Mouse (Mus musculus) lung, postnatal 0 days (tissue): ENCODE data around the gene Atxn3. TPM values are rescaled to one million over a fixed set of nuclear protein-coding genes. Genes with fewer than 3 reads are reported as not detected.

Source experiments
- ATAC-seq: fragments of 200-750 bp; cut with Nextera tagmentation; 2 replicates; pipeline ENCODE4 v1.8.0; 2017; ENCODE audit warnings: moderate library complexity
- DNase-seq: peaks from one replicate; pipeline ENCODE4 v3.0.0-alpha.2; 2016; ENCODE audit warnings: low spot score
- H3K27ac ChIP-seq: fragments of 300-500 bp; sonication (generic); 2 replicates; pipeline ENCODE4 v1.5.1; 2014; ENCODE audit warnings: antibody characterized with exemption, mild to moderate bottlenecking, low read length, mixed read lengths
- H3K27me3 ChIP-seq: fragments of 300-500 bp; sonication (generic); replicated peaks from 2 replicates; pipeline ENCODE4 v1.6.1; 2014; ENCODE audit warnings: low read length, mixed read lengths; ENCODE audit not compliant: insufficient read depth
- H3K36me3 ChIP-seq: fragments of 300-500 bp; sonication (generic); 2 replicates; pipeline ENCODE4 v1.6.1; 2014; ENCODE audit warnings: low read length, mixed read lengths; ENCODE audit not compliant: insufficient read depth
- H3K4me1 ChIP-seq: fragments of 300-500 bp; sonication (generic); 2 replicates; pipeline ENCODE4 v1.6.1; 2014; ENCODE audit warnings: antibody characterized with exemption, low read depth, low read length, mixed read lengths; ENCODE audit not compliant: insufficient read depth
- H3K4me2 ChIP-seq: fragments of 300-500 bp; sonication (generic); replicated peaks from 2 replicates; pipeline ENCODE4 v1.6.1; 2014; ENCODE audit warnings: low read depth, mild to moderate bottlenecking, low read length, moderate library complexity, mixed read lengths
- H3K4me3 ChIP-seq: fragments of 300-500 bp; sonication (generic); 2 replicates; pipeline ENCODE4 v1.5.1; 2014; ENCODE audit warnings: low read depth, low read length
- H3K9ac ChIP-seq: fragments of 300-500 bp; sonication (generic); replicated peaks from 2 replicates; pipeline ENCODE4 v1.6.1; 2014; ENCODE audit warnings: low read depth, mild to moderate bottlenecking
- H3K9me3 ChIP-seq: fragments of 300-500 bp; sonication (generic); 2 replicates; pipeline ENCODE4 v1.6.1; 2016; ENCODE audit warnings: low read length, mixed read lengths
- CTCF ChIP-seq: IDR thresholded peaks from 2 replicates; pipeline ENCODE4 v1.5.1; 2016; ENCODE audit warnings: antibody characterized with exemption, mild to moderate bottlenecking
- EP300 ChIP-seq: IDR thresholded peaks from 2 replicates; pipeline ENCODE4 v1.6.1; 2016; ENCODE audit warnings: antibody characterized with exemption, mild to moderate bottlenecking, control low read depth
- WGBS: fragments of 180-500 bp; shearing (Covaris S2); extraction: QIAGEN DNeasy Blood & Tissue Kit; methylation state at CpG from one replicate; pipeline ENCODE4 v1.1.7; 2014; 5-methylcytosine and 5-hydroxymethylcytosine counted together
- polyA plus RNA-seq: library from polyadenylated mRNA; unstranded; fragments of >200 nt; fragmentation: Nextera tagmentation; extraction: Ambion mirVana; gene quantifications from 2 replicates; pipeline ENCODE4 v1.2.1, GENCODE M21; 2015

The Atxn3 gene
- polyA plus RNA-seq, 1 experiment from 2014 or later = 15.3 TPM

GRCm38 (mm10) chr12:101904170-101904569 lies 53.9 kb downstream of the Atxn3 start:
- Histone ChIP-seq H3K4me3 (no peak overlapping the region), H3K9me3 (no peaks in the 10 kb centered on the region), H3K4me2 (no peak overlapping the region), H3K36me3 (no peaks in the 10 kb centered on the region), H3K9ac (no peak overlapping the region), H3K27me3 (no peaks in the 10 kb centered on the region), H3K4me1 (no peaks in the 10 kb centered on the region), H3K27ac (no peak overlapping the region)
- no peak for TF ChIP-seq EP300
- no peak for TF ChIP-seq CTCF
- 90% methylated on average over 3 of the region's 3 CpGs for WGBS
- DNase-seq (no peak), ATAC-seq (no peak)

DNA sequence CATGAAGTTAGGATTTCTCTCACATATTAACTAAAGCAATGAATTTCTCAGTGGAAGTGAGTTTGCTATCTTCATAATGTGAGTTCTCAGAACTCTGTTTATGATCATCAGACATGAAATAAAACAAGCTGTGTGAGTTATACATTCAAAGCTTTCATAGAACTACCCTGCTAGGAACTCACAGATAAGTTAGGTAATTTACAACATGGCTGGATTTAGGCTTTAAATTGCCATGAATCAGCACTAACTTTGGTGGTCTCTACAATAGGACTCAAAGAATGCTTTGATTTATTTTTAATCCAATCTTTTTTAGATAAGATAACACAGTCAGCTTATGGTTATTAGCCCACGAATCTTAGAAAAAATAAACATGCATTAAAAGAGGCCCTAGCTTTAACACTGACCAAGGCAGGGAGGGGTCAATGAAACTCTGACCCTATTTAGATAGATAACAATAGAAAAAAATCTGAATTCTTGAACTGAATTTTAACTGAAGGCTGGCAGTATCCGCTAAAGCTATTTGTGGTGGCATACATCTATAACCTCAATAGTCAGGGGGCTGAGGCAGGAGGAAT lies 58.3 kb downstream of the Atxn3 start:
- TF ChIP-seq CTCF (no peak), EP300 (no peak)
- H3K4me2 ChIP-seq = no peak overlapping the region
- no peaks in the 10 kb centered on the region for H3K9me3 ChIP-seq
- H3K9ac ChIP-seq = no peak overlapping the region
- no peaks in the 10 kb centered on the region for H3K27me3 ChIP-seq
- H3K4me1 ChIP-seq = no peaks in the 10 kb centered on the region
- no peak for ATAC-seq
- 55% methylated on average over 2 of the region's 2 CpGs for WGBS
- DNase-seq = no peak
- H3K4me3 ChIP-seq = no peak overlapping the region
- no peak overlapping the region for H3K27ac ChIP-seq
- peaks cover 4% of the 10 kb centered on the region; the same call in 1 of the 2 replicates for H3K36me3 ChIP-seq

DNA sequence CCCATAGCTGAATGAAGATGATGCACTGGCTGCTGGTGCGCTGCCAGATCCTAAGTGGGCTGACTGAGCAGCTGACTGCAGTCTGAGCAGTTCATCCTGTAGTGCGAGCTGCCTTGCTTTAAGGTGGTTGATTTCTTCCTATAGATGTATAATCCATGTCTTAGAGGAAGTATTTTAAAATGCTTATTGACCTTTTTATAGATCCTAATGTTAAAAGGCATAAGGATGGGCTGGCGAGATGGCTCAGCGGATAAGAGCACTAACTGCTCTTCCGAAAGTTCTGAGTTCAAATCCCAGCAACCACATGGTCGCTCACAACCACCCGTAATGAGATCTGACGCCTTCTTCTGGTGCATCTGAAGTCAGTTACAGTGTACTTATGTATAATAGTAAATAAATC lies 59.1 kb downstream of the Atxn3 start:
- Histone ChIP-seq H3K9ac (no peak overlapping the region), H3K4me1 (no peaks in the 10 kb centered on the region), H3K27ac (no peak overlapping the region), H3K4me3 (no peak overlapping the region), H3K4me2 (no peak overlapping the region), H3K9me3 (no peaks in the 10 kb centered on the region), H3K27me3 (no peaks in the 10 kb centered on the region), H3K36me3 (peaks cover 9% of the 10 kb centered on the region; the same call in 1 of the 2 replicates)
- 98% methylated on average over 8 of the region's 8 CpGs for WGBS
- no peak for ATAC-seq
- DNase-seq = no peak
- TF ChIP-seq EP300 (no peak), CTCF (no peak)

DNA sequence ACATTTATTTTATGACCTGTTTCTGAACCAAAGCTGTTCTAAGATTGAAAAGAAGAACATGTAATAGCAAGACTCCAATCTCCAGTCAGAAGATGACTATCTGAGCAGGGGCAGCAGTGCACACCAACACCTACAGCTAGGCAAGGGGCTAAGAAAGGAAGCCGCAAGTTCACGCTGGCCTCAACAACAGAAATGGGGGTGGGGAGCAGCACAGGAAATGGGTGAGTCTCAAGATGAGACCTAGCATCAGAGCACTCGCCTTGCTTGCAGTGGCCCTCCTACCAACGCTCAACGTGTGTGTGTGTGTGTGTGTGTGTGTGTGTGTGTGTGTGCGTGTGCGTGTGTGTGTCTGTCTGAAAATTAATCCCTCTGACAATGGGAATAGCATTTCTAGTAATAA lies 60.9 kb downstream of the Atxn3 start:
- TF ChIP-seq CTCF = no peak
- TF ChIP-seq EP300 = no peak
- no peaks in the 10 kb centered on the region for H3K27me3 ChIP-seq
- no peak overlapping the region for H3K4me2 ChIP-seq
- ATAC-seq (no peak), DNase-seq (no peak)
- H3K4me1 ChIP-seq = no peaks in the 10 kb centered on the region
- no peak overlapping the region for H3K4me3 ChIP-seq
- H3K27ac ChIP-seq = no peak overlapping the region
- H3K36me3 ChIP-seq = peaks cover 18% of the 10 kb centered on the region; the same call in 1 of the 2 replicates
- H3K9me3 ChIP-seq = no peaks in the 10 kb centered on the region
- H3K9ac ChIP-seq = no peak overlapping the region
- 74% methylated on average over 7 of the region's 7 CpGs for WGBS

GRCm38 (mm10) chr12:101893296-101893695 lies 64.8 kb downstream of the Atxn3 start:
- Histone ChIP-seq H3K9ac (no peak overlapping the region), H3K27me3 (no peaks in the 10 kb centered on the region), H3K27ac (no peak overlapping the region), H3K36me3 (peaks cover 14% of the 10 kb centered on the region; the same call in 1 of the 2 replicates), H3K4me3 (no peak overlapping the region), H3K4me2 (no peak overlapping the region), H3K9me3 (no peaks in the 10 kb centered on the region), H3K4me1 (no peaks in the 10 kb centered on the region)
- WGBS = 86% methylated on average over 8 of the region's 8 CpGs
- TF ChIP-seq CTCF (no peak), EP300 (no peak)
- DNase-seq (no peak), ATAC-seq (no peak)

DNA sequence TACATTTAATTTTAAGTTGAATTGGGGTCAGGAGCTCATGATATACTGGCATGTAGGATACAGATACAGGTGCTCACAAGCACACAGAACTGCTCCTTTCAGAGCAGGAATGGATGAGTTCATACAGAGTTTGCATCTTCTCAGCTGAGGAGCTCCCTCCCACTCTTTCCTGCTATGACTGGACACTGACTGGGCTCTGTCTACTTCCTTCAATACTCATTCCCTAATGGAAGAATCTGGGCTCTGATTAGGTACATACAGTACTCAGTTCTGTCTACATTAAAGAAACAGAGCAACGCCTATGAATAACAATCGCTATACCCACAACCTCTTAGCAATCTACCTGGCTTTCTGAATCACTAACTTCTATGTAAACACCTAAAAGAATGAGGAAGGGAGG lies 65.2 kb downstream of the Atxn3 start:
- H3K9ac ChIP-seq = no peak overlapping the region
- H3K27me3 ChIP-seq = no peaks in the 10 kb centered on the region
- 89% methylated on average over 2 of the region's 2 CpGs for WGBS
- no peak overlapping the region for H3K27ac ChIP-seq
- no peak for TF ChIP-seq EP300
- no peak for TF ChIP-seq CTCF
- peaks cover 16% of the 10 kb centered on the region; the same call in 1 of the 2 replicates for H3K36me3 ChIP-seq
- no peak for DNase-seq
- H3K4me1 ChIP-seq = no peaks in the 10 kb centered on the region
- no peak overlapping the region for H3K4me2 ChIP-seq
- H3K4me3 ChIP-seq = no peak overlapping the region
- ATAC-seq = no peak
- no peaks in the 10 kb centered on the region for H3K9me3 ChIP-seq

- no peak for TF ChIP-seq EP300
- TF ChIP-seq CTCF = no peak
- no peaks in the 10 kb centered on the region for H3K4me1 ChIP-seq
- WGBS = 91% methylated on average over 5 of the region's 5 CpGs
- no peak for ATAC-seq
- no peaks in the 10 kb centered on the region for H3K27me3 ChIP-seq
- H3K4me3 ChIP-seq = no peak overlapping the region
- peaks cover 18% of the 10 kb centered on the region; the same call in 1 of the 2 replicates for H3K36me3 ChIP-seq
- H3K9ac ChIP-seq = no peak overlapping the region
- no peak overlapping the region for H3K4me2 ChIP-seq
- no peaks in the 10 kb centered on the region for H3K9me3 ChIP-seq
- H3K27ac ChIP-seq = no peak overlapping the region
- DNase-seq = no peak
Measured at GRCm38 (mm10) chr12:101891066-101891465, 67.0 kb downstream of the Atxn3 start.
